Mouse (Mus musculus) ZHBTc4 (cell line): ENCODE results near the gene Fscn1.

Source experiments
- DNase-seq: peaks from one replicate; pipeline ENCODE4 v3.0.0-alpha.2; 2011; ENCODE audit warnings: low read depth, low spot score

Gene Fscn1

GRCm38 (mm10) chr5:142973971-142974370 is 13.8 kb downstream of the Fscn1 start:
- DNase-seq: peak; percentile 62

GRCm38 (mm10) chr5:142974598-142975121 is 14.5 kb downstream of the Fscn1 start:
- DNase-seq: peak; percentile 70

- DNase-seq: no peak
These were observed 16.4 kb downstream of the Fscn1 start for GRCm38 (mm10) chr5:142976516-142976915.

GRCm38 (mm10) chr5:142982046-142982801 is 22.1 kb downstream of the Fscn1 start:
- no peak for DNase-seq

- no peak for DNase-seq
These were observed 23.0 kb downstream of the Fscn1 start for GRCm38 (mm10) chr5:142983174-142983573.

- no peak for DNase-seq
These were observed 24.1 kb downstream of the Fscn1 start for GRCm38 (mm10) chr5:142984271-142984670.

GRCm38 (mm10) chr5:142988520-142988919 is 28.4 kb downstream of the Fscn1 start:
- no peak for DNase-seq

- no peak for DNase-seq
These were observed 29.0 kb downstream of the Fscn1 start for GRCm38 (mm10) chr5:142989167-142989566.

- no peak for DNase-seq
These were observed 34.6 kb downstream of the Fscn1 start for GRCm38 (mm10) chr5:142994746-142995145.

- no peak for DNase-seq
These were observed 37.4 kb downstream of the Fscn1 start for GRCm38 (mm10) chr5:142997526-142997925.

GRCm38 (mm10) chr5:142998171-142998570 is 38.0 kb downstream of the Fscn1 start:
- no peak for DNase-seq

GRCm38 (mm10) chr5:143000091-143000490 is 39.9 kb downstream of the Fscn1 start:
- DNase-seq: no peak

GRCm38 (mm10) chr5:143000654-143001500 is 40.7 kb downstream of the Fscn1 start:
- no peak for DNase-seq

- DNase-seq: no peak
These were observed 49.2 kb downstream of the Fscn1 start for GRCm38 (mm10) chr5:143009383-143009782.

- DNase-seq: no peak
These were observed 57.3 kb downstream of the Fscn1 start for GRCm38 (mm10) chr5:143017401-143017800.
